Mouse (Mus musculus) urinary bladder, postnatal 10 days (tissue): ENCODE measurements around the gene Hoxb1.

Experiments used
- DNase-seq: peaks from one replicate; pipeline ENCODE4 v3.0.0; 2022; ENCODE audit warnings: low spot score

Gene Hoxb1

GRCm38 (mm10) chr11:96350341-96350624 is 15.3 kb upstream of the Hoxb1 start, which contains the start of gene Hoxb2:
Gene Hoxb2 (plus strand): TSS chr11:96350525.
- DNase-seq = no peak

- no peak for DNase-seq
Observed at GRCm38 (mm10) chr11:96350791-96351190, 14.8 kb upstream of the Hoxb1 start.

- no peak for DNase-seq
Observed at GRCm38 (mm10) chr11:96351312-96351711, 14.2 kb upstream of the Hoxb1 start.

GRCm38 (mm10) chr11:96351831-96352230 is 13.7 kb upstream of the Hoxb1 start:
- DNase-seq = no peak

- DNase-seq = no peak
Observed at GRCm38 (mm10) chr11:96352691-96353521, 12.6 kb upstream of the Hoxb1 start.

- DNase-seq = no peak
Observed at GRCm38 (mm10) chr11:96353522-96353841, 12.1 kb upstream of the Hoxb1 start.

- DNase-seq = no peak
Observed at GRCm38 (mm10) chr11:96353939-96354338, 11.6 kb upstream of the Hoxb1 start.

GRCm38 (mm10) chr11:96354376-96354775 is 11.2 kb upstream of the Hoxb1 start:
- DNase-seq = no peak

GRCm38 (mm10) chr11:96354801-96355311 is 10.7 kb upstream of the Hoxb1 start:
- DNase-seq = no peak

GRCm38 (mm10) chr11:96363807-96364206 is 1.7 kb upstream of the Hoxb1 start:
- DNase-seq = no peak

GRCm38 (mm10) chr11:96366092-96367041 is 815 bp downstream of the Hoxb1 start:
- no peak for DNase-seq

- DNase-seq = no peak
Observed at GRCm38 (mm10) chr11:96367141-96367540, 1.6 kb downstream of the Hoxb1 start.

GRCm38 (mm10) chr11:96368686-96369085 is 3.1 kb downstream of the Hoxb1 start:
- no peak for DNase-seq

GRCm38 (mm10) chr11:96369140-96369539 is 3.6 kb downstream of the Hoxb1 start:
- DNase-seq = no peak

GRCm38 (mm10) chr11:96371726-96372125 is 6.2 kb downstream of the Hoxb1 start:
- DNase-seq = no peak

GRCm38 (mm10) chr11:96372519-96372918 is 7.0 kb downstream of the Hoxb1 start:
- DNase-seq = no peak

GRCm38 (mm10) chr11:96374810-96375209 is 9.3 kb downstream of the Hoxb1 start:
- no peak for DNase-seq

- no peak for DNase-seq
Observed at GRCm38 (mm10) chr11:96383381-96383780, 17.8 kb downstream of the Hoxb1 start.

GRCm38 (mm10) chr11:96387635-96388034 is 22.1 kb downstream of the Hoxb1 start:
- no peak for DNase-seq

- no peak for DNase-seq
Observed at GRCm38 (mm10) chr11:96396772-96397626, 31.4 kb downstream of the Hoxb1 start.

- no peak for DNase-seq
Observed at GRCm38 (mm10) chr11:96397806-96398335, 32.3 kb downstream of the Hoxb1 start.

- DNase-seq = no peak
Observed at GRCm38 (mm10) chr11:96399923-96400322, 34.4 kb downstream of the Hoxb1 start.
